Mouse (Mus musculus): ENCODE data around the gene Bach1.

Gene Bach1

GRCm38 (mm10) chr16:87714550-87714949, 15.8 kb downstream of the Bach1 start:
- DNase-seq, result no peak

- no peak for DNase-seq
Observed at GRCm38 (mm10) chr16:87715221-87715620, 16.5 kb downstream of the Bach1 start.

- DNase-seq, result peak; percentile 30 to 59
Observed at GRCm38 (mm10) chr16:87716269-87716668, 17.5 kb downstream of the Bach1 start.

- no peak for DNase-seq
Observed at GRCm38 (mm10) chr16:87717046-87717660, 18.4 kb downstream of the Bach1 start.

GRCm38 (mm10) chr16:87719071-87719470, 20.3 kb downstream of the Bach1 start:
- no peak for DNase-seq

- no peak for DNase-seq
Observed at GRCm38 (mm10) chr16:87719688-87720283, 21.0 kb downstream of the Bach1 start.

GRCm38 (mm10) chr16:87720851-87721409, 22.2 kb downstream of the Bach1 start:
- no peak for DNase-seq

GRCm38 (mm10) chr16:87722857-87723256, 24.1 kb downstream of the Bach1 start:
- no peak for DNase-seq

GRCm38 (mm10) chr16:87723479-87723878, 24.7 kb downstream of the Bach1 start:
- DNase-seq, result no peak

GRCm38 (mm10) chr16:87724826-87725225, 26.1 kb downstream of the Bach1 start:
- no peak for DNase-seq

- DNase-seq, result no peak
Observed at GRCm38 (mm10) chr16:87725241-87725640, 26.5 kb downstream of the Bach1 start.

- DNase-seq, result peak; percentile 85 to 90
Observed at GRCm38 (mm10) chr16:87725963-87726362, 27.2 kb downstream of the Bach1 start.

GRCm38 (mm10) chr16:87726369-87726768, 27.6 kb downstream of the Bach1 start:
- no peak for DNase-seq

GRCm38 (mm10) chr16:87727250-87727649, 28.5 kb downstream of the Bach1 start:
- DNase-seq, result no peak

GRCm38 (mm10) chr16:87727918-87728317, 29.2 kb downstream of the Bach1 start:
- no peak for DNase-seq

GRCm38 (mm10) chr16:87728703-87729102, 30.0 kb downstream of the Bach1 start:
- no peak for DNase-seq

GRCm38 (mm10) chr16:87729469-87729868, 30.7 kb downstream of the Bach1 start:
- no peak for DNase-seq

GRCm38 (mm10) chr16:87734868-87735381, 36.2 kb downstream of the Bach1 start:
- no peak for DNase-seq

GRCm38 (mm10) chr16:87736106-87736505, 37.4 kb downstream of the Bach1 start:
- DNase-seq, result no peak

- no peak for DNase-seq
Observed at GRCm38 (mm10) chr16:87737296-87737695, 38.6 kb downstream of the Bach1 start.

GRCm38 (mm10) chr16:87737842-87738639, 39.3 kb downstream of the Bach1 start:
- DNase-seq, result no peak

GRCm38 (mm10) chr16:87741034-87741715, 42.4 kb downstream of the Bach1 start:
- DNase-seq, result no peak

GRCm38 (mm10) chr16:87743661-87744060, 44.9 kb downstream of the Bach1 start:
- no peak for DNase-seq

Data from lung, adult 18-20 months (tissue).